ENCODE assay signal across 11 mouse cellular contexts in genomic region chr17:42741801-42742217, GRCm38 (mm10). TPM values are rescaled to one million over a fixed set of nuclear protein-coding genes. Genes with fewer than 3 reads are reported as not detected.
A peak's percentile ranks its signal among the peaks of the same experiment; 100 is the strongest.
DNase-seq lines count a peak whose midpoint lies in the region; ATAC-seq and TF ChIP-seq lines count a peak whose summit lies in the region.
"Had no signal": no experiment of that assay in that cellular context is flagged by ENCODE, and none has a peak within 500 bp of the region (broad histone marks: within the 10 kb centered on the region; RNA-seq: fewer than 3 reads in every experiment).

Adgrf2 (minus strand) TSS chr17:42742179.

- intact Hi-C loops in heart, postnatal 14 days (cut with DNase I): no loop called here

- DNase-seq in embryo, embryonic 10.5 days (ENCODE audit: low spot score): peak; percentile 6
- peak; percentile 15 for DNase-seq in gastrocnemius, postnatal 10 days
- peak; percentile 43 to 54 for DNase-seq in heart, postnatal 14 days
- DNase-seq in lung, postnatal 0 days (ENCODE audit: low spot score): peak; percentile 13
- DNase-seq in layer of hippocampus, adult 18-20 months (ENCODE audit: low spot score in 2 of 2): no peak
- no peak for DNase-seq in cerebellum, adult 18-20 months

- 20% methylated on average over 7 of the region's 7 CpGs for WGBS in lung, postnatal 0 days
- 27% methylated on average over 7 of the region's 7 CpGs for WGBS in forebrain, embryonic 13.5 days

- no peaks in the 10 kb centered on the region; the same call in 1 of the 2 replicates for H3K4me1 ChIP-seq in lung, postnatal 0 days (ENCODE audit: insufficient read depth, low read depth, low read length)
- no peaks in the 10 kb centered on the region for H3K4me1 ChIP-seq in forebrain, embryonic 13.5 days
- H3K4me1 ChIP-seq: embryonic facial prominence, embryonic 15.5 days had no signal

- H3K4me3 ChIP-seq in lung, postnatal 0 days (ENCODE audit: low read depth, low read length): no peak within 1 kb of the TSS
- H3K4me3 ChIP-seq in forebrain, embryonic 13.5 days: no peak within 1 kb of the TSS
- H3K4me3 ChIP-seq: embryonic facial prominence, embryonic 15.5 days; midbrain, embryonic 10.5 days had no signal

- H3K27ac ChIP-seq in lung, postnatal 0 days (ENCODE audit: low read length): no peak within 1 kb of the TSS
- no peak within 1 kb of the TSS for H3K27ac ChIP-seq in forebrain, embryonic 13.5 days
- H3K27ac ChIP-seq: embryonic facial prominence, embryonic 15.5 days; hindbrain, embryonic 14.5 days; midbrain, embryonic 10.5 days had no signal

- no peak within 1 kb of the TSS for H3K9ac ChIP-seq in lung, postnatal 0 days (replicated peaks; ENCODE audit: low read depth)
- H3K9ac ChIP-seq in forebrain, embryonic 13.5 days: no peak within 1 kb of the TSS
- H3K9ac ChIP-seq: embryonic facial prominence, embryonic 15.5 days; hindbrain, embryonic 14.5 days had no signal

- no peak within 1 kb of the TSS for H3K4me2 ChIP-seq in lung, postnatal 0 days (replicated peaks; ENCODE audit: low read depth, low read length)
- no peak within 1 kb of the TSS for H3K4me2 ChIP-seq in forebrain, embryonic 13.5 days
- H3K4me2 ChIP-seq: embryonic facial prominence, embryonic 15.5 days; hindbrain, embryonic 14.5 days had no signal

- H3K36me3 ChIP-seq in lung, postnatal 0 days (ENCODE audit: insufficient read depth, low read length): no peaks in the 10 kb centered on the region
- H3K36me3 ChIP-seq in forebrain, embryonic 13.5 days (ENCODE audit: poor library complexity, severe bottlenecking): no peaks in the 10 kb centered on the region
- H3K36me3 ChIP-seq: embryonic facial prominence, embryonic 15.5 days; midbrain, embryonic 10.5 days had no signal

- peak; percentile 55 for ATAC-seq in lung, postnatal 0 days
- no peak for ATAC-seq in forebrain, embryonic 13.5 days

- no peak for TF ChIP-seq EP300 in lung, postnatal 0 days (IDR thresholded peaks at IDR 0.05)

- H3K27me3 ChIP-seq in lung, postnatal 0 days (replicated peaks; ENCODE audit: insufficient read depth, low read length): no peaks in the 10 kb centered on the region
- H3K27me3 ChIP-seq in forebrain, embryonic 13.5 days: no peaks in the 10 kb centered on the region
- H3K27me3 ChIP-seq: embryonic facial prominence, embryonic 15.5 days had no signal

- H3K9me3 ChIP-seq in lung, postnatal 0 days (ENCODE audit: low read length): no peaks in the 10 kb centered on the region
- no peaks in the 10 kb centered on the region for H3K9me3 ChIP-seq in forebrain, embryonic 13.5 days (replicated peaks)
- H3K9me3 ChIP-seq: embryonic facial prominence, embryonic 15.5 days; midbrain, embryonic 10.5 days had no signal

- no peak for TF ChIP-seq CTCF in lung, postnatal 0 days (IDR thresholded peaks at IDR 0.05)

RNA-seq across cellular contexts. Expression of gene Adgrf2, which starts in this region (rescaled TPM):
- total RNA-seq in gastrocnemius, postnatal 10 days (2021): under 1 TPM; 0.12 to 0.41 TPM
- total RNA-seq in heart, postnatal 14 days (2021): under 1 TPM; 0.10 to 0.32 TPM
- not detected in 2 replicates for polyA plus RNA-seq in lung, postnatal 0 days (2015; fragmentation: Nextera tagmentation; extraction: Ambion mirVana)
- total RNA-seq in layer of hippocampus, adult 18-20 months (2021): under 1 TPM; 0.37 to 0.58 TPM
- 0.06 and 0.13 TPM in 2 replicates for polyA plus RNA-seq in forebrain, embryonic 13.5 days (2015; fragmentation: Nextera tagmentation; extraction: Ambion mirVana)
- total RNA-seq: MEL had no signal

Comparison
In these comparisons a context has a peak if more than half of its experiments do, and no peak if none do; other contexts are left out.
1. Peak in DNase-seq in gastrocnemius, postnatal 10 days; RNA of the gene not detected or under 1 TPM.
2. Peak in DNase-seq in heart, postnatal 14 days; RNA of the gene not detected or under 1 TPM.
3. Peak in DNase-seq and ATAC-seq in lung, postnatal 0 days; RNA of the gene not detected or under 1 TPM.